Mouse (Mus musculus) ES-Bruce4 (cell line): Measurements from ENCODE around the gene Fam169a. TPM values are rescaled to one million over a fixed set of nuclear protein-coding genes. Genes with fewer than 3 reads are reported as not detected.
"Not testable (repeated sequence)": the region's sequence is repeated elsewhere in the genome, so short reads cannot be mapped to it uniquely, and the experiment has no call there.

Experiments used
- H3K27ac ChIP-seq: 2 replicates; pipeline ENCODE4 v1.5.1; 2012; ENCODE audit warnings: low read length, inconsistent platforms; ENCODE audit not compliant: insufficient read depth
- H3K27me3 ChIP-seq: 2 replicates; pipeline ENCODE4 v1.6.1; 2012; ENCODE audit warnings: mild to moderate bottlenecking, low read length, inconsistent platforms; ENCODE audit not compliant: control insufficient read depth, poor library complexity, insufficient read depth, severe bottlenecking
- H3K36me3 ChIP-seq: 2 replicates; pipeline ENCODE4 v1.6.1; 2012; ENCODE audit warnings: inconsistent platforms, mild to moderate bottlenecking, low read length, moderate library complexity; ENCODE audit not compliant: control insufficient read depth, poor library complexity, insufficient read depth, severe bottlenecking
- H3K4me1 ChIP-seq: one replicate; pipeline ENCODE4 v1.8.1; 2011; ENCODE audit warnings: low read length; ENCODE audit not compliant: control insufficient read depth, insufficient read depth
- H3K4me3 ChIP-seq: 2 replicates; pipeline ENCODE4 v1.5.1; 2011; ENCODE audit warnings: low read depth, mild to moderate bottlenecking, low read length
- H3K9ac ChIP-seq: 2 replicates; pipeline ENCODE4 v1.6.1; 2012; ENCODE audit warnings: low read depth, mild to moderate bottlenecking, inconsistent platforms; ENCODE audit not compliant: poor library complexity, severe bottlenecking
- H3K9me3 ChIP-seq: replicated peaks from 2 replicates; pipeline ENCODE4 v1.6.1; 2012; ENCODE audit warnings: mild to moderate bottlenecking, low read length, inconsistent platforms; ENCODE audit not compliant: control insufficient read depth, poor library complexity, insufficient read depth, severe bottlenecking
- CTCF ChIP-seq: IDR thresholded peaks from one replicate; pipeline ENCODE4 v1.8.1; 2011; ENCODE audit warnings: low read depth, low read length
- EP300 ChIP-seq: IDR thresholded peaks from 2 replicates; pipeline ENCODE4 v1.6.1; 2011; ENCODE audit warnings: low read depth, low read length; ENCODE audit not compliant: insufficient read depth
- POLR2A ChIP-seq: IDR thresholded peaks from one replicate; pipeline ENCODE4 v1.8.1; 2011; ENCODE audit warnings: low read length; ENCODE audit not compliant: insufficient read depth
- polyA plus RNA-seq: library from polyadenylated mRNA; stranded (reverse); fragments of >200 nt; gene quantifications from 2 replicates; pipeline ENCODE4 v1.2.4, GENCODE M21; 2011; ENCODE audit warnings: low read depth; ENCODE audit not compliant: missing spikeins, insufficient read depth, insufficient read length

Fam169a gene
- polyA plus RNA-seq, 1 experiment: 81.9 TPM

- no peak overlapping the region for H3K27ac ChIP-seq
- peaks cover 4% of the 10 kb centered on the region for H3K4me1 ChIP-seq
- H3K36me3 ChIP-seq: no peaks in the 10 kb centered on the region
- H3K4me3 ChIP-seq: no peak overlapping the region
- no peaks in the 10 kb centered on the region for H3K9me3 ChIP-seq
- no peak overlapping the region for H3K9ac ChIP-seq
- TF ChIP-seq CTCF (no peak), POLR2A (no peak), EP300 (no peak)
- H3K27me3 ChIP-seq: no peaks in the 10 kb centered on the region
These were observed 4.9 kb upstream of the Fam169a start for GRCm38 (mm10) chr13:97062151-97062550.

DNA sequence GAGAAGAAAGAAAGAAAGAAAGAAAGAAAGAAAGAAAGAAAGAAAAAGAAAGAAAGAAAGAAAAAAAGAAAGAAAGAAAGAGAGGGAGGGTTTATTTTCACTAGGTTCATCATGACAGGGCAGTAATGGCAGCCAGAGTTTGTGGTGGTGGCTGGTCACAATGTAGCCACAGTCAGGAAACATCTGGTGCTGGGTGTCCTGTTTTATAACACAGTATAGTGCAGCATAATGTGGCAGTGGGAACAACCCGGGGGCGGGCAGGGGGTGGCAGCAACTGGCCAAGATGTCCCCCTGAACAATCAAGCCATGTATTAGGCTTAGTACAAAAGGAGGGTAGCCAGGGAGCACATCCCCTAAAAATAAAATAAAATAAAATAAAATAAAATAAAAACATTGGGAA, 3.7 kb upstream of the Fam169a start:
- Histone ChIP-seq H3K9ac (peak overlapping the region; percentile 7; the same call in 1 of the 2 replicates), H3K27ac (no peak overlapping the region), H3K4me3 (no peak overlapping the region), H3K9me3 (no peaks in the 10 kb centered on the region), H3K4me1 (peaks cover 1% of the 10 kb centered on the region), H3K36me3 (no peaks in the 10 kb centered on the region), H3K27me3 (no peaks in the 10 kb centered on the region)
- TF ChIP-seq POLR2A (no peak), CTCF (no peak), EP300 (no peak)

GRCm38 (mm10) chr13:97064413-97064812, 2.7 kb upstream of the Fam169a start:
- Histone ChIP-seq H3K4me3 (peak overlapping the region; percentile 63), H3K9me3 (no peaks in the 10 kb centered on the region), H3K27ac (peak overlapping the region; percentile 82), H3K36me3 (no peaks in the 10 kb centered on the region), H3K27me3 (no peaks in the 10 kb centered on the region), H3K9ac (peak overlapping the region; percentile 7), H3K4me1 (peaks cover 1% of the 10 kb centered on the region)
- TF ChIP-seq EP300: no peak

DNA sequence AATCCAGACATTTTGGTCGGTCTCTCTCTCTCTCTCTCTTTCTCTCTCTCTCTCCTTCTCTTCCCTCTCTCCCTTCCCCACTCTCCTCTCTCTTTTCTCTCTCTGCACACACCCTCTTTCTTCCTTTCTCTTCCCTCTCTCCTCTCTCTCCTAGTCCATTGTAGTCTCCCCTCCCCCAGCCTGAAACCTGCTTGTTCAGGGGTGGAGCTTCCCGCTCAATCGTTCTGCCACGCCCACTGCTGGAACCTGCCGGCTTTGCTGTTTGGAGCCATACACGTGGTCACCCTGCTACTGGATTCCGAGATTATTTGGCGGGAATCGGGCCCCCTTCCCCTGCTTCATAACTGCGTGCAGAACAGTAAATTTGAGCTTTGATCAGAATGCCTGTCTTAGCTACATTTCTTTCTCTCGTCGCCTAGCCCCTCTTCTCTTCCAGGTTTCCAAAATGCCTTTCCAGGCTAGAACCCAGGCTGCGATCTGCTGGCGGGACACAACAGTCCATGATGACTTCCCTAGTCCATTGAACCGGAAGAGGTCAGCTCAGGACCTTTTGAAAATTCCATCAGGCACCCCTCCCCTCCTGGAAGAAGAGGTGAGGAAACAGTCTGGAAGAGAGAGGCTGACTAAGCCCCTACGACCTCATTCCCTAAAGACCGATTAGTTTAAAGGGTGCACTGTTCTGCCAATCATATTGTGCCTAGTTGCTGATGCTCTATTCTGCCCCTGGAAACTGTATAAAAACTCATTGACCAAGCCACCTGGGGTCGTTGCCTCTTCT, 2.1 kb upstream of the Fam169a start:
- peak overlapping the region; percentile 77 for H3K9ac ChIP-seq
- peak overlapping the region; percentile 82 for H3K27ac ChIP-seq
- not testable (repeated sequence) for H3K27me3 ChIP-seq, H3K4me1 ChIP-seq, H3K36me3 ChIP-seq, H3K9me3 ChIP-seq
- TF ChIP-seq EP300: 0 out of 2 replicates have a peak, but pooled peaks have one; percentile 52
- peak overlapping the region; percentile 63 for H3K4me3 ChIP-seq

DNA sequence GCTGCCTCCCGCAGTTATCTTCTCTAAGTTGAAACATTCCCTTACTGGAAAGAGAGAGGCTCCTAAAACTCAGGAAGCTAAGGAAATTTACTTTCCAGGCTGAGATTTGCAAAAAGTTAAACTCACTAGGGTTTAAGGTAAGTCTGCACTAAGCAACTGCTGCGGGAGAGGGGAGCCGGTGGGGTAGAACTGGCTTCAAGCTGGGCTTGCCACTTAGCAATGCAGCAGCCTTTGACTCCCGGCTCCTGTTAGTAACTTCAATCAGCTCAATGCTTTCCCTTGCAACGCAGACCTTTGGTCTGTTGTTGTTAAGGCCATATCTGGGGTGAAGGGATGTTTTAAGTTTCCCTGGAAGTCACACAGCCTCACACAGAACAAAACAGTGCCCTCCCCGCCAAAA, 605 bp downstream of the Fam169a start:
- Histone ChIP-seq H3K9ac (peak overlapping the region; percentile 67), H3K4me3 (peak overlapping the region; percentile 52)

GRCm38 (mm10) chr13:97068151-97068550, 1.1 kb downstream of the Fam169a start:
- peaks cover 4% of the 10 kb centered on the region for H3K4me1 ChIP-seq
- H3K9ac ChIP-seq: peak overlapping the region; percentile 67
- H3K9me3 ChIP-seq: no peaks in the 10 kb centered on the region
- H3K4me3 ChIP-seq: peak overlapping the region; percentile 52; the same call in 1 of the 2 replicates
- H3K27me3 ChIP-seq: no peaks in the 10 kb centered on the region
- peak overlapping the region; percentile 95 for H3K27ac ChIP-seq
- TF ChIP-seq POLR2A: no peak
- no peak for TF ChIP-seq EP300
- no peak for TF ChIP-seq CTCF
- H3K36me3 ChIP-seq: no peaks in the 10 kb centered on the region

More for the DNA sequence above, 605 bp downstream of the Fam169a start:
- Histone ChIP-seq H3K27ac (peak overlapping the region; percentile 95), H3K36me3 (no peaks in the 10 kb centered on the region), H3K9me3 (no peaks in the 10 kb centered on the region), H3K4me1 (peaks cover 4% of the 10 kb centered on the region), H3K27me3 (no peaks in the 10 kb centered on the region)
- TF ChIP-seq POLR2A: no peak
- no peak for TF ChIP-seq CTCF
- TF ChIP-seq EP300: no peak
